Mouse (Mus musculus) testis, adult 2 months (tissue): Measurements from ENCODE around the gene Cfap74.

Experiments used
- CTCF ChIP-seq: fragments of 200-500 bp; IDR thresholded peaks from 2 replicates; pipeline ENCODE4 v1.5.1; 2012; ENCODE audit warnings: low read depth, mild to moderate bottlenecking, inconsistent platforms, low read length, moderate library complexity; ENCODE audit not compliant: control insufficient read depth, insufficient read depth, insufficient replicate concordance
- POLR2A ChIP-seq: fragments of 200-500 bp; IDR thresholded peaks from 2 replicates; pipeline ENCODE4 v1.6.1; 2012; ENCODE audit warnings: low read depth, mild to moderate bottlenecking, inconsistent platforms, low read length, moderate library complexity; ENCODE audit not compliant: control insufficient read depth

DNA sequence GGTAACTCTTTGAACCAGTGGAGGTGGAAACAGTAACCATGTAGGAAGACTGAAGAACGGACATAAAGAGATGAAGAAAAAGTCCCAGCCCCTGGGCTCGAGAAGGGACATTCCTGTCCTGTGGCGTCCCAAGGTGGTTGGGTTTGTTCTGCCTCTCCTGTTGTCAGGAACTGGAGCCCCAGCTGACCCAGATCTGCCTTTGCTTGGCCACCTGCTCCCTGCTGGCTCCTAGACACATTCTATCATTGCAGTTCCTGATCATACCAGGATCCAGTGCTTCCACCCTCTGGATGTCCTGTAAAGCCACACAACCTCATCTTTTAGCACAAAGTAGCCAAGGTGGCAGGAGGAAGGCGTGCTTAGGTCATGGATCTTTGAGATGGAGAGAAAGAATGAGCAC lies 25.7 kb upstream of the Cfap74 start:
- TF ChIP-seq CTCF: no peak
- no peak for TF ChIP-seq POLR2A
